Mouse (Mus musculus): ENCODE measurements around the gene Cacna1f.

Cacna1f gene

GRCm38 (mm10) chrX:7606783-7607182 is at the start of gene Cacna1f:
Gene Cacna1f, plus strand, starts transcription at chrX:7607083.
- no peak for DNase-seq (ENCODE audit: low read depth, low spot score)

GRCm38 (mm10) chrX:7563076-7563475 is 43.8 kb upstream of the Cacna1f start:
- peak; percentile 53 for DNase-seq (ENCODE audit: low read depth, low spot score)

DNA sequence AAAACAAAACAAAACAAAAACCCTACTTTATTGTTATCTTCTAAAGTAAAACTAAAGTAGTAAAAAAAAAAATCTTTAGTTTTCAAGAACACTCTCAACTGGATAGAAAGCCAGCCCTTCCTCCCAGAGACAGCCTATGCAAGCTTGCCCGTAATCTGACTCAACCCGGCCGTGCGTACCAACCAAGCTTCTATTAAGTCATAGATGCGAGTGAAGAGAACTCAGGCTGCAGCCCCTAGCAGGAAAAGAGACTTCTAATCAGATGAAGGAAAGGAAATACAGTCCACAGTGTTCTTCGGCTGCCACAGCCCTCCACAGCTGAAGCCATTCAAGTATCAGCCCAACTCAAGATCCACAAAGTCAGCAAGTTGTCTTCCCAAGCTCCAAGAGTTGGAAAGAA is 40.5 kb upstream of the Cacna1f start:
- DNase-seq (ENCODE audit: low read depth, low spot score): no peak

- peak; percentile 19 for DNase-seq (ENCODE audit: low read depth, low spot score)
These were observed 39.4 kb upstream of the Cacna1f start for GRCm38 (mm10) chrX:7567491-7567890.

DNA sequence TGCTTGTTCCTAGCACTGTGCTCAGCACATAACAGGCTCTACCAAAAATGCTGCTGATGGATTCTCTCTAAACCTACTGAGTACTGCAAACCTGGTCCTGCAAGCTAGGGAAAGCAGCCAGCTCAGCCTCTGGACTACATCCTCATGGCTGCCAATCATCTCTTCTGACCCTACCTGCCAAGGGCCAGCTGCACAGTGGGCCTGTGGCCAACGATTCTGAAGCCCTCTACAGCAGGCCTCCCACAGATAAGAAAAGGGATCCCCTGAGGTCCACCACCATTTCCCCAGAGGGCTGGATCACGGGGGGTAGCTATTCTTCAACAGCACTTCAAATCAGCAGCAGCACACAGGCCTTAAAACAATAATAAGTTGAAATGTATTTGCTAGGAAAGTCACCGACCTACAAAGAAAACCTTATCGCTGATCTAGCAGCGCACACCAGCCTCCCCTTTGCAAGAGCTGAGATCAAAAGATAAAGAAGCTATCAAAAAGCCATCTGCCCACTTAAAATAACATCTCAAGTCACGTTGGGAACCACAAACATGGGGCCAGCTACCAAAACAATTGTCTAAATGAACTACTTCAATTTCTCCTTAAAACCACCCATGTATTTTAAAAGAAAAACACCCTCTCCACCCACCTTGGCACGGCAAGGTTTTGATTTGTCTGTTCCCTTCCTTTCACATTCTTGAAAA is 36.3 kb upstream of the Cacna1f start:
- DNase-seq (ENCODE audit: low read depth, low spot score): no peak

DNA sequence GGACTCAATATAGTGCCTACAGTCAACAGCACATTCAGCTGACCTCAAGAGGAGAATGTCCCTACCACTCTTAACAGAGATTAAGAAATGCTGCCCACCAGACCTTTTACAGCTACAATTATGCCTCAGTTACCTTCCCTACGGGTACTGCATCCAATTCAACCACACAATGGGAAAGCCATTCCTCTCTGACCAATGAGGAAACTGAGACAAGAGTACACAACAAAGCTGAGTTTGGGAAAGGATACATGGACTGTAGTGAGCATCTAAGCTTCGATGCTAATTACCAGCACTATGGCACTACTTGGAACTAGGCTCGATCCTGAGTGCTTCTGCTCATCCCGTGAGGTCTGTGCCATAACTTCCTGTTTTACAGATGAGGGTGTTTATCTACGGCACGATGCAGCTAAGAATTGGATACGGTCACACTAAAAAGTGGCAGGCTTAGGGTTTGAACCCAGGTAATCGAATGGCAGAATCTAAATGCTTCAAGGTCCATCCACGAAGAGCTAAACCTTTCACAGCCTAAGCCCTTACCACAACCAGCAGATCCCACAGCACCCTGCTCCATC is 35.2 kb upstream of the Cacna1f start:
- DNase-seq (ENCODE audit: low read depth, low spot score): no peak

GRCm38 (mm10) chrX:7572466-7572865 is 34.4 kb upstream of the Cacna1f start:
- peak; percentile 6 for DNase-seq (ENCODE audit: low read depth, low spot score)

- DNase-seq (ENCODE audit: low read depth, low spot score): peak; percentile 35
These were observed 33.5 kb upstream of the Cacna1f start, which contains the start of gene Foxp3 for GRCm38 (mm10) chrX:7573176-7574086. Gene Foxp3, plus strand, starts transcription at chrX:7573644.

DNA sequence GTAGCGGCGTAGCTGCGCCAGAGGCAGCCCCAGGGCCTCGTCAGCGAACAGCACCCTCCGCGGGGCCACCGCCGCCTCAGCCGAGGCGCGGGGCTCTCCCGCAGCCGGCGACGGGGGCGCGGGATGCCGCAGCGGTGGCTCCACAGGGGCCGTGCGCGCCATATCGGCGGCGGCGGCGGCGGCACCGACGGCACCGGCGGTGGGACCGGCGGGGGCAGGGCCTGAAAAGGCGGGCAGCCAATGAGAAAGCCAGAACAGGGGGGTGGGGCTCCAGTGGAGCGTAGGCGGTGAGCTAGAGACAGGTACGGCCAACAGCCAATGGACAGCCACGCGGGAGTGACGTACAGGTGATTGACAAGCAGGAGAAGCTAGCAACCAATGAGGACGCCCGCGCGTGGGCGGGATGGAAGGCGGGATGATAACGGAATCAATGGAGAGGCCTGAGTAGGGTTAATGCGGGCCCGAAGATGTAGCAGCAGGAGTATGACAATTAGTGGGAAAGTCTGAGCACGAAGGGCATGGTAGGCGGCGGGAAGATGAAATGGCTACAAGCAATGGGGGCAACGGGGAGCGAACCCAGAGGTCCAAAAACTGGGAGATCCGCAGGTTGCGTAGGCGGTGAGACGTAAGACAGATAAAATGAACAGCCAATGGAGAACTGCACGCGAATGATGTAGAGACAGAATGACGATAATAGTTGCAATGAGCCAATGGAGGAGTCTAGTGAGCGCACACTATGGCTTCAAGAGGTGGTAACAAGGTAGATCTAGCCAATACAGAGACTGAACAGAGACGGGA is 32.6 kb upstream of the Cacna1f start, which contains the start of gene Ppp1r3f:
Gene Ppp1r3f (minus strand): TSS at position 197 of the 798 bp plus-strand sequence.
- peak; percentile 96 for DNase-seq (ENCODE audit: low read depth, low spot score)

- no peak for DNase-seq (ENCODE audit: low read depth, low spot score)
These were observed 32.0 kb upstream of the Cacna1f start for GRCm38 (mm10) chrX:7574885-7575231.

DNA sequence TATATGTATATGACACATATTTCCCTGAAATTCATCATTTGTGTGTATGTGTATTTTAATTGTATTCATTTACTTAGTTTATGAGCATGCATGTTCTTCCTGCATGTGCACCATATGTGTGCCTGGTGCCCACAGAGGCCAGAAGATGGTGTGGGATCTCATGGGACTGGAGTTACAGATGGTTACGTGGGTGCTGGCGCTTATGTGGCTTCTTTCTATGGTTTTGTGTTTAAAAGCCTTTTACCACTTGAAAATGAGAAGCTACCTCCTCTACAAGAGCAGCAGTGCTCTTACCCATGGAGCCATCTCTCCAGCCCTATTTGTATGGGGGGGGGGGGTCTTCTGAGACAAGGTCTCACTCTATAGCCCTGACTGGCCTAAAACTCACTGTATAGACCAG is 25.7 kb upstream of the Cacna1f start:
- no peak for DNase-seq (ENCODE audit: low read depth, low spot score)

GRCm38 (mm10) chrX:7583881-7584280 is 23.0 kb upstream of the Cacna1f start:
- DNase-seq (ENCODE audit: low read depth, low spot score): no peak

- no peak for DNase-seq (ENCODE audit: low read depth, low spot score)
These were observed 20.5 kb upstream of the Cacna1f start for GRCm38 (mm10) chrX:7586356-7586755.

DNA sequence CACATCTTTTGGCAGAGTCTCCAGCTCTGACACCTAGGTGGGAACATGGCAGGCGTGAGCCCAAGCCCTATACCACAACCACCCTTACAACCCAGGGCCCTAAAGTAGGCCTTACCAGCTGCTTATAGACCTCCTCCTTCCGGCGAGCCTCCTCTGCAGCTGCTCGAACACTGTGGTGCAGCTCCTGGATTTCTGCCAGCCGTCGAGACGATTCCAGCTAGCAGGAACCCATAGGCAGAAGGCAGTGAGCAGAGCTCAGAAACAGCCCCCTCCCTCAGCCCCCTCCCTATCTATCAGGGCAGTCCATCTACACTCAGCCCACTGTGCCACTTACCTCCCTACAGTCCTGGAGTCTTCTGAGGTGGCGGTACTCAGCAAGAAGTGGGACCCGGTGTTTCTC is 11.5 kb upstream of the Cacna1f start:
- no peak for DNase-seq (ENCODE audit: low read depth, low spot score)

DNA sequence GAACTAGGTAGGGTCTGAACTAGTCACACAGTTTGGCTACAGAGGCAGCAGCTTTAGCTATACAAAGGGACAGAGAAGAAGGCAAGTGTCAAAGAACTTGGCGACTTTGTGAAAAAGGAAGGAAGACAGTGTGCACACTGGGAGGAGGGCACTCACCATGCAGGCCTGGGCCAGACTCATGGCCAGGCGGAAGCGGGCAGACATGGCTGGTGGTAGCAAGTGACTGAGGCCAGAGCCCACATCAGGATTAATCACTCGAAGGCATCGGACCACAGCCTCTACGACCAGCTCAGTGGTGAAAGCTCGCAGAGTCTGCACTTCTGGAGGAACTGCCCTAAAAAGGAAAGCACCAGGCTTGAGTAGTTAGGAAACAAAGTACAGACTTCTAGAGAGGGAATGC is 2.9 kb upstream of the Cacna1f start:
- DNase-seq (ENCODE audit: low read depth, low spot score): no peak

DNA sequence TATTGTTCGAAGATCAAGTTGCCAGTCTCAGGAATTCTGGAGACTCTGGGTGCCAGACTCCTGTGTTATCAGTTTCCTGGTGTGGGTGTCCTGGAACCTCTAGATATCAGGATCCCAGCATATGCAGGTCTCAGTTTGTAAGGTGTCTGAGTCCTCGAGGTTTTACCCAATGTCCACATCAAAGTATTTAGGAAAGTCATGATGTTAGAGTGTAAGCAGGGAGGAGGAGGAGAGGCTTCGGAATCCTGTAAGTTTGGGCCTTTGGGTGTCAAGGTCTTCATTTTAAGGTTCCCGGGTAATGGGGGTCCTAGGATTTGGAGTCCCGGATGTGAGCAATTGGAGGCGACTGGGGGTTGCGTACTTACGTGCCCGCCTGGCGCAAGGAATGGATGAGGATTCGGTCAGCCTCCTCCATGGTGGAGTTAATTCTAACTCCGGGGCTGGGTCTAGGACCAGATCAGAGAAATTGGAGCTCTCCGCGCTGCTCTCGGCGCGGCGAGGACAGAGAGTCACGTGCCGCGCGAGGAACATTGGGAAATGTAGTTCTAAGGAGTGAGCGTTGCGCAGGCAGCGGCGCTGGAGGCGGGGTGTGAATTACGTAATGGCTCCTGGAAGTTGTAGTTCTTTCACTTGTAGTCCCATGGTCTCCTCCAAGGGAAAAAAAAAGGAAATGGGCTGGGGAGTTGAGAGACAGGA is 1.9 kb upstream of the Cacna1f start, which contains the start of gene Ccdc22:
Gene Ccdc22 (minus strand): TSS at position 639 of the 696 bp plus-strand sequence.
- peak; percentile 86 for DNase-seq (ENCODE audit: low read depth, low spot score)

DNA sequence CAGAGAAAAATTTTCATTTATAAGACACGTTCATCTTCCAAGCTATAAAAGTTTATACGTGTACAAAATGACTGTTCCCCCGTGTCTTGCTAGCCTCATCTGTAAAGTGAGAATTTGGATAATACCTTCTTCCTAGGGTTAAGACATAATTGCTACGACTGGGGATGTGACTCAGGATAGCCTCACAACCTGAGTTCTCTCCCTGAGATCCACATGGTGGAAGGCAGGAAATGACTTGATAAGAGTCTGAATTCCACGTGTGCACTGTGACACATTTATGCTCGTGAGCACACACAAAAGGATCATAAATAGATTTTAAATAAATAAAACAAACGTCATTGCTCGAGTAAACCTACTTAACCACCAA is 1.3 kb upstream of the Cacna1f start:
- DNase-seq (ENCODE audit: low read depth, low spot score): no peak

GRCm38 (mm10) chrX:7610035-7610434 is 3.2 kb downstream of the Cacna1f start:
- DNase-seq (ENCODE audit: low read depth, low spot score): no peak

- DNase-seq (ENCODE audit: low read depth, low spot score): peak; percentile 60
These were observed 3.8 kb downstream of the Cacna1f start for GRCm38 (mm10) chrX:7610536-7611258.

DNA sequence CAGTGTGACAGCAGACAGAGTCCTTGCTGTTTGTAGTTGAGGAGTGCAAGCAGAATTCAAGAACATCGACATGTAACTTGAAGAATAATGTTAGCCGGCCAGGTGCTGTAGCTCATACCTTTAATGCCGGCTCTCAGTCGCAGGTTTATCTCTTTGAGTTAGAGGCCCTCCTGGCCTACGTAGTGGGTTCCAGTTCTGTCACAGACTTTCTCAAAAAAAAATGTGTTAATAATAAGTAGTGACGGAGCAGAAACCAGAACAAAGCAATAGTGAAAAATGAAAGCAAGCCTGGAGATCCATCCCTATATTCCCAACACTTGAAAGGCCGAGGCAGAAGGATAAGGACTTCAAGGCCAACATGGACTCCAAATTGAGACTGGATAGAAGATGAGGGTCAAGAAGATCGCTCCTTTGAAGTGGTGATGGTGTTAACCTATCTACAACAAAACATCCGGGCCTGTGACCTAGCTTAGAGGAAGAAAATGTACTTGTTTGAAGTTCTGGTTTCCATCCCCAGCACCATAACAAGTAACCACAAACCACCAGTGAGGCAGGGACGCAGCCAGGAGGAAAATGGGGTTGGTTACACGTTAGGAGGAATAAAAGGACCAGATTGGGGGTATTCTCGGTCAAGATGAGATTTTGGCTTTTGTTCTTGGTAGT is 11.1 kb downstream of the Cacna1f start:
- DNase-seq (ENCODE audit: low read depth, low spot score): no peak

Measured in R1 (cell line).